Mouse (Mus musculus): ENCODE data around the gene Slc25a26.

GRCm38 (mm10) chr6:94592243-94592642 lies 92.1 kb downstream of the Slc25a26 start:
- TF ChIP-seq CTCF (IDR thresholded peaks at IDR 0.05; ENCODE audit: low read depth, low read length) (no peak), POLR2A (IDR thresholded peaks at IDR 0.05; ENCODE audit: insufficient read depth, low read length) (no peak), EP300 (IDR thresholded peaks at IDR 0.05; ENCODE audit: insufficient read depth, low read depth, low read length) (no peak)

Measured in ES-Bruce4 (cell line).